Mouse (Mus musculus): ENCODE results near the gene Lrrc18.

- TF ChIP-seq POLR2A (IDR thresholded peaks at IDR 0.05; ENCODE audit: extremely low read depth, insufficient read depth, low read length) (no peak), CTCF (IDR thresholded peaks at IDR 0.05; ENCODE audit: low read depth, low read length) (no peak)
These were observed 20.5 kb upstream of the Lrrc18 start for GRCm38 (mm10) chr14:32970700-32971099.
